Mouse (Mus musculus) liver (tissue): ENCODE data around the gene Cldn4.
"Not testable (repeated sequence)": the region's sequence is repeated elsewhere in the genome, so short reads cannot be mapped to it uniquely, and the experiment has no call there.

Experiments
- DNase-seq: peaks from one replicate; pipeline ENCODE4 v3.0.0-alpha.2; 2020; ENCODE audit warnings: mixed read lengths

Gene Cldn4

GRCm38 (mm10) chr5:134946857-134947255, at the start of gene Cldn4:
Gene Cldn4 (minus strand): TSS chr5:134946934.
- no peak for DNase-seq

- no peak for DNase-seq
Measured at GRCm38 (mm10) chr5:134992566-134992965, 45.8 kb upstream of the Cldn4 start.

DNA sequence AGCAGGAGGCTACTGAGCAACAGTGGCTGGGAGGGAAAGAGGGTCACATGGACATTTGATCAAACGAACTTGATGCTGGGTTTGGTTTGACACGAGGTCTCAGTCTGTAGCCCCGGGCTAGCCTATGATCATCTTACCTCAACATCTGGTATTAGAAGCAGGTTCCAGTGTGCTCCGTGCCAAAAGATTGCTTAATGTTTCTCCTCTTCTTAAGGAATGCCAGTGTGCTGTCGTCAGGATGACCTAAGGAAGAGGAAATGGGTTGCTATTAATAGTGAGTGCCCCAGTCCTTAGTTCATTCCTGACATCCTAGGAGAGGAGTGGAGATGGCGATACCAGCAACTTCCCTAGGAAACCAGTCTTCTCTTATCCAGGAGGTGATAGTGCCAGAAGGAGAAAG, 43.0 kb upstream of the Cldn4 start:
- DNase-seq: no peak

- DNase-seq: no peak
Measured at GRCm38 (mm10) chr5:134989166-134989565, 42.4 kb upstream of the Cldn4 start.

GRCm38 (mm10) chr5:134986298-134987268, 39.8 kb upstream of the Cldn4 start:
- no peak for DNase-seq

DNA sequence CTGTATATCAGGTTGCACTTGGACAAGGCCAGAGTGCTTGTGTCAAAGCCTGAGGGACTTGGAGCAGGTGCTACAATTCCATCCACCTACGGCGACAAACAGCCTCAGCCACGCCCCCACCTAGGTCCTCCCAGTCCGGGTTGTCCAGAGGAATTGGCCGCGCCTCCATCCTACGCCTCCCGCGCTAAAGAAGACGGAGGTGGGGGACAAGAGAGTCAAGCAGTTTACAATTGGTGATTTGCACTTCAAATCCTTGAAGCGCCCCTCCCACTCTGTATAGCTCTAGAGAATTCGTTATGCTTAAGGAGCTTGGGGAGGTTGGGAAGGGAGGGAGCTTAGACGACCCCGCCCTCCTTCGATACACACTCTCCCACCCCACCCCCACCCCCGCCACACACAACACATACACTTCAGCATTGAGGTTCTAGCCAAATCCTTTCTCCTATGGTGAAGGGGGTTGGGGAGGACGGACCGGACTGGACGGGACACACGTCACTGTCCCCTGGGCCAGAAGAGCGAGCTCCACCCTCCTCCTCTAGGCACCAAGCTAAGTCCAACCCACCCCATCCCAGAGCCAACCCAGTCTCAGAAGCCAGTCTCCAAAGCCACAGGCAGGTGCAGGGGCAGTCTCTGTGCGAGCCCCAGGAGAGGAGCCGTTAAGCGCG, 39.0 kb upstream of the Cldn4 start, which contains the start of gene Cldn3:
Cldn3 (plus strand) TSS at position 582 of the 665 bp plus-strand sequence.
- DNase-seq: no peak

DNA sequence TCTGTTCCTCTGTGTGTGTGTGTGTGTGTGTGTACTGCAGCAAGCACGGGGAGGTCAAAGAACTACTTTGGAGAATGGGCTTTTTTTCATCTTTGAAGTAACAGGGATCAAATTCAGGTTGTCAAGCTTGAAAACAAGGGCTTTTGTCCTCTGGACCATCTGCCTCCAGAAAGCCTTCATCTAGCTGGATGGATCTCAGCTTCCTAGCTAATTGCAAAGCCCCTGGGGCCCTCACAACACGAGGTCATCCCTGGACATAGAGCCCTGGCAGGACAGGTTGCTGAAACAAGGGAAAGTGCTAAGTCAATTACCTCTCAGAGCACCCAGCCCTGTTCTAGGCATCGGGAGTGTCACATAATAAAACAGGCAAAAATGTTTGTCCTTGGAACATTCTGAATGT, 37.0 kb upstream of the Cldn4 start:
- DNase-seq: no peak

- DNase-seq: no peak
Measured at GRCm38 (mm10) chr5:134983111-134983510, 36.4 kb upstream of the Cldn4 start.

DNA sequence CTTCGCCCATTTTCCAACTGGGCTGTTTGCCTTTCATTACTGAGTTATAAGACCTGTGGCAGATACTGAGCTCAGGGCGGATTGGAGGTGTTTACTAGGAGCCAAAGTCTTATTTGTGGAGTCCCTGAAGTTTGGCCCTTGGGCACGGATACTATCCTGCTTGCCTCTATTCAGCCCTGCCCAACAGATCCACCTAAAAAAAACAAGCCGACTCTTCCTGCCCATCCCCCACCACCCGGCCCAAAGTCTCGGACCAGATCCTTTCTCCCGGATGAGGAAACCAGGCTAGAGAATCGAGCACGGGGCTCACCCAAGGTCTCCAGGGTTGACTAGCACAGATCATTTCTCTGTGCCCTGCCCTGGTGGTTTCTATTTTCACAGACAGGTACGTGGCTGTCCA, 34.4 kb upstream of the Cldn4 start:
- no peak for DNase-seq

DNA sequence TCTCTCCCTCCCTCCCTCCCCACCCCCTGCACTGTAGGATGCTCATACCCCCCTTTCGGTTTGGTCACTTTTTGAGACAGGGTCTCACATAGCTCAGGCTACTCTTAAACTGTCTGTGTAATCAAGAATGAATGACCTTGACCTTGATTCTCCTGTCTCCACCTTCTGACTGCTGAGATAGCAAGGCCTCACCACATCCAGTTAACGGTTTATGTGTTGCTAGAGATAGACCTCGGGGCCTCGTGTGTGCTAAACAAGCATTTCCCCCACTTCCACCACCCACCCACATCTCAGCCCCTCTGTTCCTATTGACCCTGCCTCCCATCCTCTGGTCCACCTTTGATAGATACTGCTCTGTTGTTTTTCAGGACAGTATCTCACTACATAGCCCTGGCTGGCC, 31.1 kb upstream of the Cldn4 start:
- DNase-seq: no peak

- no peak for DNase-seq
Measured at GRCm38 (mm10) chr5:134976577-134977250, 30.0 kb upstream of the Cldn4 start.

DNA sequence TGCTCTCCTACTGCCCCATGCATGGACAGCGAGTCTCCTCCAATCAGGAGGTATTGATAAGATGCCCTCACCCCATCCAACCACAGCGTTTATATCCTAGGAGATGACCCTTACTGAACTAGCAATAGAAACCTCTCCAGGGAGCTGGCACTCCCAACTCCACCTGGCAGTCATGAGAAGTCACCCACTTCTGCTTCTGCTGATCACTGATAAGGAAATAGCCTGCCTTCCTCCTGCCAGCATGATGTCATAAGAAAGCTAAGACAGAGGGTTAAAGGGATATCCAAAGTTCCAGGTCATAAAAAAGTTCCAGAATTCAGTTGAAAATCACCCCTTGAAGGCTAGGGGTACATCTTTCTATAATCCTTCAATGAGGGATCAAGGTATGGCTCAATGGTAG, 29.4 kb upstream of the Cldn4 start:
- DNase-seq: peak; percentile 41

DNA sequence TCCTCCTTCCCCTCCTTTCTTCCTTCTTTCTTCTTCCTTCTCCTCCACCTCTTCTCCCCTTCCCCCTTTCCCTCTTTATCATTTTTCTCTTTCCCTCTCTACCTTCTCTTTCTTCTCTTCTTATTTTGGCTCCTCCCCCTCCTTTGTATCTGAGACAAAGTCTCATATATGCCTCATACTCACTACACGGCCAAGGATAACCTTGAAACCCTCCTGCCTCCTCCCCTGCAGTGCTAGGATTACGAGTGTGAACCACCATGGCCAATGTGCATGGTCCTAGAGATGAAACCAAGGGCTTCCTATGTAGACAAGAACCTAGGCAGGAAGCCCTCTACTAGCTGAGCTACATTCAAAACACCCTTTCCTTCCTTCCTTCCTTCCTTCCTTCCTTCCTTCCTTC, 28.2 kb upstream of the Cldn4 start:
- DNase-seq: no peak

GRCm38 (mm10) chr5:134974294-134974693, 27.6 kb upstream of the Cldn4 start:
- DNase-seq: peak; percentile 51

- no peak for DNase-seq
Measured at GRCm38 (mm10) chr5:134973526-134973925, 26.8 kb upstream of the Cldn4 start.

- no peak for DNase-seq
Measured at GRCm38 (mm10) chr5:134973081-134973480, 26.3 kb upstream of the Cldn4 start.

DNA sequence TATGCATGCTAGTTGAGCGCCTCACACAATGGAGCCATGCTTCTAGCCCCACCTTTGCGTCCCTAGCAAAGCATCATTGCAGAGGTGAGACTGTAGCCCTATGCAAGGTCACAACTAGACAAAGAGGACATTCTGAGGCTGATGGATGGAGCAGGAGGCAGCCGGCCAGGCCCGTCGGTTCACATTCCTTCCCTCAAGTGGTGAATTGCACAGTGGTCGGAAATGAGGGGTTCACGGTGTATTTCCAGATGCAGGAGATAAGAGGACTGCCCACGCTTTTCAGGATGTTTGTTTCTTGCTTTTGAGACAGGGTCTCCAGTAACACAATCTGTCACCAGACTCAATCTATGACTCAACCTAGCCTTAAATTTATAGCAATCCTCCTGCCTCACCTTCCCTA, 23.9 kb upstream of the Cldn4 start:
- DNase-seq: no peak

DNA sequence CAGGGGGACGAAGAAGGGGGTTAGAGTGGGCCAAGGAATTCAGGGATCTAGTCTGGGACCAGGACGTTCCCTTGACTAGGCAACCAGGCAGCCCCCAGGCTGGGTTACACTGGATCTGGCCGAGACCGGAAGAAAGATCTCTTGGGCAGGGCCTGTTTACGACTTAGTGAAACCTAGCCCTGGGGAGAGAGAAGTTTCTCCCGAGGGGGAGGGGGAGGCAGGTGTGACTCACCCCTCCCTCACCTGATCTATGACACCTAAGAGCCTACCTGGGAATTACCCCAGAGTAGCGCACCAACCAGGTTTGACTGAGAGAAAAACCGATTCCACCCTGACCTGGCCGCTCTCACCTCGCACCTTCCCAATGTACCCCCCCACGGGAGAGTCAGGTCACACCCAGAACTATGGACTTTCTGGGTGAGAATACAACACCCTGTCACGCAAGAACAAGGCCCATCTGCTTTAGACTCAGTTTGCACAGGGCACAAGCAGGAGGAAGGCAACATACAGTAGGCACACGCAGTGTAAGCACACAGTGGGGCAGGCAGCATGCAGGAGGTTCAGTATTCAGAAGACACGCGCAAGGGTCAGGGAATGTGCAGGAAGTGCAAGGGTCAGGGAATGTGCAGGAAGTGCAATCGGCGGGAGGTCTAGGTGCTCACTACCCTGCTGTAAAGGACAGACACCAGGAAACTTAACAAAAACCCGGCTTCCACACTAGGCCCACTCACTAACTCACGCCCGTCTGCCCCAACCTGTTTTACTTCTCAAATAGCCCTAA, 20.6 kb upstream of the Cldn4 start:
- no peak for DNase-seq

DNA sequence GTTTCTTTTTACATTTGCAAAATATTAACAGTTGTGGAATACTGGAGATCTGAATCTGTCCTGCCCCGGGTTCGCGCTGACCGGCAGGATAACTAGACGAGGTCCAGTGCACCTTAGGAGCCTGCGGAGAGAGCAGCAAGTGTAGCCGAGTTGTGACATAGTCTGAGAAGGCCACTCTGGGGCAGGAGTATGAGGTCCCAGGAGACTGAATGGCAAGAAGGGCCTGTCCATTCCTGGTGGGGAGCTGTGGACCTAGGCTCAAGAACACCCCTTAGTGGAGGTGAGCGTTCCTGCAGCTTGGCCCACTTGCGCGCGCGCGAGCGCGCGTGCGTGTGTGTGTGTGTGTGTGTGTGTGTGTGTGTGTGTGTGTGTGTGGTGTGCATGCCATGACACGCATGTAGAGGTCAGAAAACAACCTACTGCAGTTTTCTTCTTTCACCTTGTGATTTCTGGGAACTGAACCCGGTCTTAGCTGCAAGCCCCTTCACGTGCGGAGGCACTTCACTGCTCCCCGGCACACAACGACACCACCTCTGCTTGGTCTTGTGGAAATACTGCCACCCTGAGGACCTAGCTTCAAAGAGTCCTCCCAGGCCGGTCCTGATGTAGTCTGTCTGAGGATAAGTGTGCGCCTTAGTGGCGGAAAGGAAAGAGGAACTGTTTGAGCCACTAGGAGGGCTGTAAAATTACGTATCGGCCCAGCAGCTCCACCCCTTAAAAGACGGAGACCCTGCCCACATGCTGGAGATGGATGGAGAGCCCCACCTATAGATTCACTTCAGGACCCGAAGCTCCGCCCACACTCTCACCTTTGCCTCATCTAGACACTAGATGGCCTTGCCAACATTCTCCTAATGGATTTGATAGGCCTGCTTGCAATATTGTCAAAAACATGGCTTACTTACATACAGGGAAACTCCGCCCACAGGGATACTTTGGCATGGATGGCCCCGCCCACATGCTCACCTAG, 19.4 kb upstream of the Cldn4 start:
- peak; percentile 69 for DNase-seq

DNA sequence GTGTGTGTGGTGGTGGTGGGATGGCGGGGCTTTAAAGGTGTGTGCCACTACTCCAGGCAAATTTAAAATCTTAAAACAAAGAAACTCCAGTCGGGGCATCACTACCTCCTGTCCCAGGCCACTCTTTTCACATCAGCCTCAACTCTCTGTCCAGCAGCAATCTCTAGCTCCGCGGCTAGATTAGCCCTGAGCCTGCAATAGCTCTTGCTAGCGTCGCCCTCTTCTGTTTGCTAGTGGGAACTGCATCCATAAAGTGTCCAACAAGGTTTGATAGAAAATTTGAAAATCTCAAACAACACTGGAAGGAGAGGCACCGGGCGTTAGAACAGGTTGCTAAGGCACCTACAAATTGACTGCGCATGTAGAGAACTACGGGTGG, 18.7 kb upstream of the Cldn4 start:
- DNase-seq: peak; percentile 83

DNA sequence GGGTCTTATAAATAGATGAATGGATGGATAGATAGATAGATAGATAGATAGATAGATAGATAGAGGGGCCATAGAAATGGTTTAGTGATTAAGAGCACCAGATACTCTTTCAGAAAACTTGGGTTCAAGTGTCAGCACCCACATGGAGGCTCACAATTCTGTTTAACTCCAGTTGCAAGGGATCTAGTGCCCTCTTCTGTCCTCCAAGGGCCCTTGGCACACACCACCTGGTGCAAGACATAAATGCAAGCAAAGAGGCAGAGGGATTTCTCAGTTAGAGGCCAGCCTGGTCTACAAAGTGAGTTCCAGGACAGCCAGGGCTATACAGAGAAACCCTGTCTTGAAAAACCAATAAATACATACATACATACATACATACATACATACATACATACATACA, 17.9 kb upstream of the Cldn4 start:
- DNase-seq: not testable (repeated sequence)
